Mouse (Mus musculus) neutrophil, adult 59 days (primary cell): ENCODE data around the gene Ncmap. TPM values are rescaled to one million over a fixed set of nuclear protein-coding genes. Genes with fewer than 3 reads are reported as not detected.

ENCODE experiments used
- total RNA-seq, 2 experiments: library from RNA; stranded (reverse); gene quantifications; 1 replicate in 1 of 2; 2 replicates in 1 of 2; pipeline ENCODE4 v1.2.4; 2023

Gene Ncmap
- not detected for total RNA-seq

GRCm38 (mm10) chr4:135397991-135398390 is at the start of gene Ncmap:
Gene Ncmap (minus strand): TSS chr4:135398227.

GRCm38 (mm10) chr4:135433443-135434394 is 35.7 kb upstream of the Ncmap start, which contains the start of gene Rcan3:
Gene Rcan3 (minus strand): TSS chr4:135433853.

DNA sequence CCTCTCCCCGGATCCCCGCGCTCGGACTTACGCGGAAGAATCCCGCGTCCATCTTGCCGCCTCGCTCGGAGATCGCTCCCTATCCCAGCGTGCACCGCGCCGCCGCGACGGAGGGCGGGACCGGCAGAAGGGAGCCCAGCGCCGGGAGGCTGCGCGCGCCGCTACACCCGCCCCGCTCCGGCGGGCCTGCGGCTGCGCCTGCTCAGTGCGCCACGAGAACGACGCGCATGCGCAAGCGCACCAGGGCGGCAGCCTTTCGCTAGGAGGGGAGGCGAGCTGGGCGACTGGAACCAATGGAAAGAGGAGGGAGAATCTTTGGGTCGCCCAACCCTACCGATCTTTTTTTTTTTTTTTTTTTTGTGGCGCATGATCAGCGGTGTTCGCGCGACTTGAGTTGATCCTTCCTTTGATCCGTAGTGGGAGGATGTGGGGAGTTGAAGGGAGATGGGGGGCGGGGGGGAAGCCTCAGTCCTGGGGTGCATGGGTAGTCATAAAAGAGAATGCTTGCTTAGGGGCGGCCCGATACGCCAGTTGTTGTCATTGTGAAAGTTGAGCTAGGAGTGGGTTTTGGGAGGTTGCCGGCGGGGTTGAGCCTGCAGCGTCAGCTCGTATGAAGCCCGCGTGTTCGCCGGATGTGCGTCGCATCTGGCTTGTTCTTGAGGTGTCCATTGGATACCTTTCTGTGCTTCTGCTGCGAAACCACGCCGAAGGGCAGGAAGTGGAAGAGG is 44.8 kb downstream of the Ncmap start, which contains the start of gene Srrm1:
Gene Srrm1 (minus strand): TSS at position 256 of the 728 bp plus-strand sequence.

Other genes with a start within 250 kb of the Ncmap start
- gene Clic4, start 125.4 kb downstream of the Ncmap start, total RNA-seq, result 10 to 100 TPM; 15.9 to 19.6 TPM
- gene Srrm1, start 44.9 kb downstream of the Ncmap start, total RNA-seq, result 100 to 1,000 TPM; 154 to 185 TPM
- gene Rcan3, start 35.6 kb upstream of the Ncmap start, total RNA-seq, result 1 to 10 TPM; 4.5 to 7.0 TPM
- not detected for gene Stpg1, start 96.6 kb upstream of the Ncmap start, total RNA-seq
- 10 to 100 TPM; 17.7 to 22.1 TPM for gene Nipal3, start 96.8 kb upstream of the Ncmap start, total RNA-seq
- gene Grhl3, start 175.4 kb upstream of the Ncmap start, total RNA-seq, result not detected